Comparison of ENCODE assay signal across 12 mouse cellular contexts in genomic region chr12:102368066-102368465, GRCm38 (mm10).
DNase-seq lines count a peak whose midpoint lies in the region; ATAC-seq lines count a peak whose summit lies in the region.
"Had no signal": no experiment of that assay in that cellular context is flagged by ENCODE, and none has a peak within 500 bp of the region (broad histone marks: within the 10 kb centered on the region; RNA-seq: fewer than 3 reads in every experiment).

No protein-coding gene starts in this region.

- H3K27me3 ChIP-seq in heart, embryonic 10.5 days (ENCODE audit: insufficient read depth, poor library complexity, severe bottlenecking) = no peaks in the 10 kb centered on the region
- H3K27me3 ChIP-seq: forebrain, embryonic 13.5 days had no signal

- 0 out of 2 replicates have a peak overlapping the region, but pooled peaks have one; percentile 62 for H3K27ac ChIP-seq in heart, embryonic 10.5 days
- H3K27ac ChIP-seq: forebrain, embryonic 13.5 days; liver, embryonic 14.5 days had no signal

- no peak overlapping the region for H3K4me3 ChIP-seq in heart, embryonic 10.5 days
- H3K4me3 ChIP-seq: forebrain, embryonic 13.5 days; myocyte had no signal

- peaks cover 27% of the 10 kb centered on the region for H3K36me3 ChIP-seq in heart, embryonic 10.5 days

- ATAC-seq in hematopoietic stem cell, adult 5-6 weeks (replicated peaks in 1 of 2; ENCODE audit: insufficient read depth in 1 of 2, low FRiP score in 2 of 2, low TSS enrichment in 1 of 2, low read depth in 1 of 2, poor library complexity in 2 of 2, severe bottlenecking in 2 of 2) = peak; percentile 54 to 60
- no peak for ATAC-seq in frontal cortex, adult (ENCODE audit: low TSS enrichment)
- ATAC-seq: forebrain, embryonic 13.5 days had no signal

- no peaks in the 10 kb centered on the region for H3K9me3 ChIP-seq in heart, embryonic 10.5 days
- H3K9me3 ChIP-seq: forebrain, embryonic 13.5 days had no signal

- intact Hi-C loops in heart, postnatal 14 days (cut with DNase I) = no loop called here

- no peak for DNase-seq in heart, embryonic 10.5 days (ENCODE audit: low spot score)
- no peak for DNase-seq in heart, postnatal 4 days
- DNase-seq in lung, postnatal 4 days = peak; percentile 51 to 56
- peak; percentile 29 to 35 for DNase-seq in thymus, postnatal 10 days (ENCODE audit: low spot score in 2 of 2)
- DNase-seq in kidney, postnatal 36 days = no peak
- DNase-seq in heart, postnatal 14 days = no peak
- DNase-seq: layer of hippocampus, postnatal 36 days had no signal

- H3K4me1 ChIP-seq in heart, embryonic 10.5 days = peaks cover 23% of the 10 kb centered on the region

- 74% methylated on average over 7 of the region's 7 CpGs for WGBS in heart, embryonic 10.5 days

Comparison
In these comparisons a context has a peak if more than half of its experiments do, and no peak if none do; other contexts are left out.
1. DNase-seq: peak in lung, postnatal 4 days (2 of 2) and thymus, postnatal 10 days (2 of 2); none in heart, embryonic 10.5 days (single experiment), heart, postnatal 4 days (single experiment), kidney, postnatal 36 days (0 of 2) and heart, postnatal 14 days (0 of 2).